Mouse (Mus musculus) splenic B cell, adult 2 months (primary cell): ENCODE results near the gene Stk32c.

ENCODE experiments used
- DNase-seq: peaks from one replicate; pipeline ENCODE4 v3.0.0-alpha.2; 2011; ENCODE audit warnings: low read depth, low spot score
- H3K27me3 ChIP-seq: 2 replicates; pipeline ENCODE4 v1.6.1; 2012; ENCODE audit warnings: mild to moderate bottlenecking, low read length, moderate library complexity, mixed read lengths; ENCODE audit not compliant: control insufficient read depth, poor library complexity, insufficient read depth, severe bottlenecking
- H3K36me3 ChIP-seq: 2 replicates; pipeline ENCODE4 v1.6.1; 2012; ENCODE audit warnings: mild to moderate bottlenecking, low read length, moderate library complexity, mixed read lengths; ENCODE audit not compliant: control insufficient read depth, poor library complexity, insufficient read depth, severe bottlenecking

The Stk32c gene

DNA sequence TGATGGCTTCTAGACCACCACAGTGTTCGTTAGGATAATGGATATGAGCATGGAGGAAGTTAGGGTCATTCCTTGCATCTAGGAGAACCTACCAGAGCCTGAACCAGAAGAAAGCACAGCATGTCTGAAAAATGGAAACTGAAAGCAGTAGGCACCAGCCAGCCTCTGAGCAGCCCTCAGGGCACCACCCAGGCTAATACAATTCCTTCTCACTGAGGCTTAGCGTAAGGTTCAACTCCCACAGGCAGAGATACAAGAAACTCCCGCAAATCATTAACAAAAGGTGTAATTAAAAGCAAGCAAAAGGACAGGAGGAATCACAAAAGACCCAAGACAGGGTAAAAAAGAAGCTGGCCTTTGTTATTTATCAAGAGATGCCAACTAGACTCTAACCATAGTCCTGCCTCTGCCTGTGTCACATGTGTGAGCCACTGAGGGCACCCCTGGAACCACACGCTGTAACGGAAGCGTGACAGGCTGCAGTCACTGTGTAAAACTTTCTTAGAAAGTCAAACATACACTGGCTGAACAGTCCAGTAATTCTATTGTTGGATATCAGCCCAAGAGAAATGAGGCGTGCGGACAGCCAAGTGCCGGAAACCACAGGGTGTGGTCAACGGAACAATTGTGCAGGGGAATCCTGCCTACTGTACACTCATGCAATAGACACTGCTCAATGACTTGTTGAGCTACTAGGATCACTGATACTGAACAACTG lies 56.6 kb downstream of the Stk32c start:
- Histone ChIP-seq H3K27me3 (no peaks in the 10 kb centered on the region), H3K36me3 (no peaks in the 10 kb centered on the region)
- DNase-seq = peak; percentile 35

DNA sequence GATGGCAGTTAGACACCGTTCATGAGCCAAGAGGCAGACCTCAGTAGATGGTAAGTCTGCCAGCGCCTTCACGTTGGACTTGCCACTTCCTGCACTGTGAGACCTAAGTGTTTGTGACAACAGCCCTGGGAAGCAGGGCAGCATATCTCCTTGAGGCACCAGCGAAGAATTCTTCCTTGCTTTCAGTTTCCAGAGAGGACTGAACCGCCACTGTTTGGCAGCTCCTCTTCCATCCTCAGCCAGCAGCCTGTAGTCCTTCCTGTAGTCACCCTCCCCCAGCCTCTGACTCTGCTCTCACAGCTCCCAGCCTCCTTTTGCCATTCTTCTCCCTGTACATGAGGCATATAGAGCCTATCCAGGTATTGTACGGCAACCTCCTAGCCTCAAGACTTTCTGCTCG lies 60.2 kb downstream of the Stk32c start:
- Histone ChIP-seq H3K27me3 (no peaks in the 10 kb centered on the region), H3K36me3 (no peaks in the 10 kb centered on the region)
- DNase-seq = no peak

DNA sequence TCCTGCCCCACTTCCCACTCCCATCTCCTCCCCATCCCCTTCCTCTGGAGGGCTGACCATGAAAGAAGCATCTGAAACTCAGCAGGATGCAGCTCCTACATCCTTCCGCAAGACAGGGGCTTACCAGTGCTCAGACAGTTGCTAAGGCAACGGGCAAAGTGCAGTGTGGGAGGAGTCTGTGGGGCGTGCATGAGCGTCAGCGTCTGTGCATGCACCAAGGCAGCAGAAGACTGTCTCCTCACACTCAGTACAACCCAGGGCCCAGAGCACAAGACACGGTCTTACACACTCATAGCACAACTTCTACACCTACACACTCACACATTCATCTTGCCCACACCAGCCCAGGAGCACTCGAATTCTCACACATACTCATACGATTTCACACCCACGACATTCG lies 62.0 kb downstream of the Stk32c start:
- Histone ChIP-seq H3K36me3 (no peaks in the 10 kb centered on the region), H3K27me3 (no peaks in the 10 kb centered on the region)
- peak; percentile 3 for DNase-seq

DNA sequence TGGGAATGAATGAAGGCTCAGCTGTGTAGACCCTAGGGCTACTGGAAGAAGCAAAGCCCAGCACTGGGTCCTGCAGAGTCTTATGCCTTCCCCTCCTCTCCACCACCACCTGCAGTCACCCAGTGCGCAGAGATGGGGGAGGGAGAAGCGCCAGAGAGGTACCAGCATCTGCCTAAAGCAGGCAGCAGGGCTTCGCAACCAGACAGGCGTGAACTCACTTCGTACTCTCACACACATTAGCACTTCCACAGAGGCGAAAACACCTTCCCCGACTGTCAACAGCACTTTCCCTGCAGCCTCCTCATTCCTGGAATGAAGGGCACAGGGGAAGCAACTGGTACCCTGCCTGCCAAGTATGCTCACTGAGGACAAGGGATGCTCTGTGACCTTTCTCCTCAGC lies 63.7 kb downstream of the Stk32c start:
- Histone ChIP-seq H3K36me3 (no peaks in the 10 kb centered on the region), H3K27me3 (no peaks in the 10 kb centered on the region)
- DNase-seq = no peak

DNA sequence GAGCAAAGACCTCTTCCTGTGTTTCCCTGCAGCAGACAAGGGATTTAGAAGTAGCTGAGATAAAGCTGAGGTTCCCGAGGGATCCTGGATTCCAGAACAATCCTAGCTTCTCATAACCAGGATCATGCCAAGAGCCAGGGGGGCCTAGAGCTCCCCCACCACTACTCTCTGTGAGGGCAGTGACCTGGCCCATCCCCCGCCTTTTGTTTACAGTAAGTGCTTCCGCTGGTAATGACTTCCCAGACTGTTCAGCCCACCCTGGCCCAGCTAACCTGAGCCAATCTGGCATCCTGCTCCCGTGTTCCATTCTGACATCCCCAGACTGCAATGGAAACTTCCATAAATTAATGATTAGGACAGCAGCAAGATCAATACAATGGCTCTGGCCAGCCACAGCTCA lies 65.7 kb downstream of the Stk32c start:
- DNase-seq = no peak

DNA sequence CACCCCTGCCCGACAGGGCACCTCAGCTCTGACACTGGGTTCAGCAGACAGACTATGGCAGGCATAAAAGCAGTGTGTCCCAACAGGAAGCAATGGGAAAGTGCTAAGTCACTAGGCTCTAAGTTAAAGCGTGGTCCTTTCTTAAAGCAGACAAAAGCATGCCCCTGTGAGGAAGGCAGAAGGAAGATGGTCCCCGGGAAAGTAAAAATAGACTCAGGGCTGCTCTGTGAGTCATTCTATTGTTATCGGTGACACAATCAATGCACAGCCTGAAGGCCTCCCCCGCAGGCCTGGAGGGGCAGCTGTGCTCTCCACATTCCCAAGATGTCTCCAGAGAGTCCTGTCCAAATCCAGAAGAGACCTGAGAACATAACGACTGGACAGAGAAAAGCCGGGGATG lies 67.2 kb downstream of the Stk32c start:
- Histone ChIP-seq H3K27me3 (no peaks in the 10 kb centered on the region), H3K36me3 (no peaks in the 10 kb centered on the region)
- no peak for DNase-seq

More for the DNA sequence above, 65.7 kb downstream of the Stk32c start:
- Histone ChIP-seq H3K36me3 (no peaks in the 10 kb centered on the region), H3K27me3 (no peaks in the 10 kb centered on the region)

DNA sequence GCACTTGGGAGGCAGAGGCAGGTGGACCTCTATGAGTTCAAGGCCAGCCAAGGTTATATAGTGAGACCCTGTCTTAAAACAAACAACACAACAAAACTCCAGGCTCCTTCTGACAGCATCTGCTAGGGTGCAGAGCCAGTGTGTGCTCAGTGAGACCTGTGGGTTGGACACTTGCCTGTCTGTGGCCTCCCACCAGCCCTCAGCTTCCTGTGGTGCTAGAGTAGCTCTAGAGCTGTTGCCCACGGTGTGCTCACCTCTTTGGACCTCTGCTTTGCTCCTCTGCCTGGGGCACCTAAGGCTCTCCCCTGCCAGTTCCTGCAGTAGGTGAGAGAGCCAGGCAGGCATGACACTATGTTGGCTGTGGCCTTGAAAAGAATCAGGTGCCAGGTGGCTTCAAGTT lies 69.3 kb downstream of the Stk32c start:
- DNase-seq = no peak
- Histone ChIP-seq H3K36me3 (no peaks in the 10 kb centered on the region), H3K27me3 (no peaks in the 10 kb centered on the region)

DNA sequence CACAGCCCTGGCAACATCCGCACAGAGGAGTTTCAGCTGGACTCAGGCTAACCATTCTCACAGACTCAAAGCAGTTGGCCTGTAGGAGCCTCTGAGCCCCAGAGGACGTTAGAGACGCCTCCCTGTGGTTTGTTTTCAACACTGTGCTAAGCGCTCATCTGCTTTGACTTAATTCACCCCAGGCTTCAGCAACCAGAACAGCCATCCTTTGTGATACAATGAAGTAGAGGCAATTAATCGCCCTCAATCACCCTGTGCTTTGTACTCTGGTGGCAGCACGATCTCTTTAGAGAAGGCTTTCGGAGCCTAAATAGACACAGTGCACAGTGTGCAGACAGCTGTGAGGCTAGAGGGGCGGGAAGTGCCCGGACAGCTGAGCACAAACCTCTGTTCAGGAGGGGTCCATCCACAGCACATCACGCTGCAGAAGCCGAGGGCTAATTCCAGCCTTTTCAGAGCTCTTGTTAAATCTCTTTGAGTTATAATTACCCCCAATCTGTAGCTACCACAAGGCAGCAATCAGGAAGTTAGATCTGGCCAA lies 73.1 kb downstream of the Stk32c start:
- Histone ChIP-seq H3K36me3 (no peaks in the 10 kb centered on the region), H3K27me3 (no peaks in the 10 kb centered on the region)
- no peak for DNase-seq

DNA sequence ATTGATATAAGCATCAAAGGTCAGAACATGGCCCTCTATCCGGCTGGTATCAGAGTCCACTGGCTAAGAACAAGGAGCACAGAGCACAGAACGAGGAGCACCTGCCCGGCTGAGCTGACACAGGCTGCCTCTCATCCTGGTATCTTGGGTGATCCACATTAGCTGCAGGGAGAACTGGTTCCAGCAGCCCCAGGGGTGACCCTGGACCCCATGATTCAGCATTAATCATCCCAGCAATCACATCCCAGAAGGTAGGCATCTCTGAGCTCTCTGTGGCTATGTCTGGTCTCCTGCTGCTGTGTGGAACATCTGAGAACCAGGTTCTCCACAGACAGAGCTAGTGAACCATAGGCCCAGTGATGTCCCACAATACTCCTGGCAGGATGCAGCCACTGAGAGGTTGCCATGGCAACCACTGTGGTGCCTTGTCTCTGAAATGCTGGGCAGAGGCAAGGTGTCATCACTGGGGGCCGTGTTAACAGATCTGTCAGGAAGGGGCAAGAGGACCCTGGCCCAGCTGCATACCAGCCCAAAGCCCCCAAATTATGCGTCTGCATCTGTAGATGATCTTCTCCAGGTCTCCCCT lies 76.1 kb downstream of the Stk32c start:
- H3K36me3 ChIP-seq = no peaks in the 10 kb centered on the region
- no peak for DNase-seq
- H3K27me3 ChIP-seq = no peaks in the 10 kb centered on the region

DNA sequence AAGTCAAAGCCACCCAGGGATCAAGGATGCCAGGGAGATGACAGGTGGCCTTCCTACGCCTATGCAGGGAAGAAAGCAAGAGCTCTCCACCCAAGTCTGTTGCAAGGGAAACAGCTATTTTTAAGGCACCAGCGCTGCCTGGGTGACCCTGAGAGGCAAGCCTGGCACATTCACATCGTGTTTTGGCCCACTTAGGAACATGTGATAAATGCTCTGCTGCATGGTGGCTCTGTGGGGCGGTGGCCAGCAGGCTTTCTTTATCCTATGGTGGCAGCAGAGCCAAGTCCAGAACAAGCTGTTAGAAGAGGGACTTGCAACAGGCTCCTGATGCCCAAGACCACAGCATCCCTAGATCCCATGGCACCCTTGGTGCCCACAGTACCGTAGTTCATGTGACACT lies 77.9 kb downstream of the Stk32c start:
- no peak for DNase-seq
- Histone ChIP-seq H3K36me3 (no peaks in the 10 kb centered on the region), H3K27me3 (no peaks in the 10 kb centered on the region)

DNA sequence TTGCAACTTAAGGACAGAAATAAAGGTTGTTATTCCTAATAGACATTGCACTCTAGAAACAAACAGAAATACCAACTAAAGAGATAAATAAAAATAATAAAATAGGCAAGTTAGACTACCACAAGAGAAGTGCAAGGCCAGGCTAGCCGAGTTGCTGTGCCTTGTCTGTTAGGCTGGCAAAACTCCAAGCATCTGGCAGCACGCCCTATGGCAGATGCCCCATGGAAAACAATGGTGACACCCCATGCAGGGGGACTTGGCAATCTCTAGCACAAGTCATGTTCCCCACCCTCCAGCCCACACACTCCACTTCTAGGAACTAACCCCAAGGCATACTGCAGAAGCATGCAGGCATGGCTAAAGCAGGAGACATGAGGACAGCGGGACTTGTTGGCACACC lies 79.7 kb downstream of the Stk32c start:
- Histone ChIP-seq H3K36me3 (no peaks in the 10 kb centered on the region), H3K27me3 (no peaks in the 10 kb centered on the region)
- DNase-seq = no peak

DNA sequence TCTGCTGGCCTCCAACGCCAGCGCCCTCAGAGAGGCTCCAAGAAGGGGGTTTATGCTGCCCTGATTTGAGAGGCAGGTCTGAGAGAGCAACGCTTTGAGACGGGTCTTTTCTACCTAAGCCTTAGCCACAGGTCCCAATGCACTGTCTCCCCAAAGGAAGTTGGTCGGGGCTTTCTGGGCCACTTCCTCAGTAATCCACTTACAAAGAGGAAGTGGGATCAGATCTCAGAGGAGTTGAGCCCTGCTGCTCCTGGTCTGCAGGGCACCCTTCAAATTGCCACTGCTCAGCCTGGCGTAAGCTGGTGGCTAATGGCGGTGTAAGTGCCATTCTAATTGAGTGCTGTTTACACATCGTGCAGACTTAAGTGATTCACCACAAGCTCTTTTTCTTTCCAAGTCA lies 81.6 kb downstream of the Stk32c start:
- H3K36me3 ChIP-seq = no peaks in the 10 kb centered on the region
- DNase-seq = peak; percentile 2
- H3K27me3 ChIP-seq = no peaks in the 10 kb centered on the region

DNA sequence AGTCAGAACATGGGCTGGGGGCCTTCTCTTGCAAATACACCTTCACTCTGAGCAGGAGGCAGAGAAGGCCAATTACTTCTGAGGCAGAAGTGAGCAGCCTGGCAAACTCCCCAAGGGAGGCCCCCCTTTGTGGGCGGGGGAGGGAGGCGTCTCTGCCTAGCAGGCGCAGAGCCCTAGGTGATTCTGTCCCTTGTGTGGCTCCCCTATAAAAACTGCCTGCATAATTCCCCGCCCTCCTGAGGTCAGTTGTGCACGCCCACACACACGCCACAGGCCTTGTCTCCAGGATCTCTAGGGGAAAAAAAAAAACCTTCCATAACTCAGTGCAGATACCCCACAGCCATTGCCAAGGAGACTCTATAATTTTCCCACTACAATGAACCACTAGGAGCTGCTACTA lies 82.7 kb downstream of the Stk32c start:
- H3K27me3 ChIP-seq = no peaks in the 10 kb centered on the region
- H3K36me3 ChIP-seq = no peaks in the 10 kb centered on the region
- no peak for DNase-seq

DNA sequence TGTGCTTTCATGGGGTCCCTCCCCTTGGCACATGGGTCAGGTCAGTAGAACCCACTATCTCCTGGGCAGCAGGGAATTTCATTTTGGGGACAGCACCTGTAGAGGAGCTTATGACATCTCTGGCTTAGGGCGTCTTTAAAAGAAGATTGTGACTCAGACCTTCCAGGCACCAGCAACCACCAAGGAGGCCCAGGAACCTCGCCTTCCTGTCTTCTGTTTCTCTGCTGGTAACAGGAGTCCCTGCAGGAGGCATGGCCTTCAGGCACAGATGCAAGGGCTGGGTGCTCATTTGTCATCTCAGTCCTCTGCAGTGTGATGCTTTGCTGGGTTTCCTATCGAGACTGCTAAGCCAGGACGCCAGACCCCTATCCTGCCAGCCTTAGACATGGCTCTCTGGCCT lies 84.1 kb downstream of the Stk32c start:
- Histone ChIP-seq H3K36me3 (no peaks in the 10 kb centered on the region), H3K27me3 (no peaks in the 10 kb centered on the region)
- DNase-seq = no peak

DNA sequence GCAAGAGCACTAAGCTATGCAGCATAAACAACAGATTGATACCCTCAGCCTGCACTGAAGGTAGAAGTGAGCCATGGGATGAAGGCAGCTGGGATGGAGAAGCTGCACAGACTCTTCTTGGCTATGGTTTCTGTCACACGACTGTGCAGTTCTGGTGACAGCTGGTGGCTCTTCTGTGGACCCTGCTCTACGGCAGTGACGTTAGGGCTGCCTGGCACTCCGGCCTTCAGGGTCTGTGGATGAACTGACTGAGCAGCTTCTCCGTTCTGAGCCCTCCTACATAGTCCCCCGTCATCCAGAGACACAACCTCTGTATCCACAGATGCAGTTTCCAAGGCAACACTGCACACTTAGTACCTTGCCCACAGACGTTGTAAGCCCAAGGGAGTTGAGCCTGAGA lies 86.6 kb downstream of the Stk32c start:
- Histone ChIP-seq H3K27me3 (no peaks in the 10 kb centered on the region), H3K36me3 (no peaks in the 10 kb centered on the region)
- no peak for DNase-seq

DNA sequence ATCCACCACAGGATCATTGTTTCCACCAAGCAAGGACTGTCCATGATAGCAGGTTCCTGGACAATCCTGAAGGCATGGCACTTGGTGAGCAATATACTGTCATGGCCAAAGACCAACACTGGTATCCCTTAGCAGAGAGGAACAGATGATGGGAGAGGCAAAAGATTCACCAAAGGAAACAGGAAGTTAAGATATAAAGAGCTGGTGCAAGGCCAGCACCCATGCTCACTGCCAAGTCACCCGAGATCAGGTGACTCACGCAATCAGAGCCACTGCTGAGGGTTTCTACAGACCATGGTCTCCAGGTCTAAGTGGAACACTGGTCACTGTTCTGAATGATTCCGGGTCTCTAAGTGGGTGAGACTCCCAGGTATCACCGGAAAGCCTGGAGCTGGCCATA lies 87.2 kb downstream of the Stk32c start:
- no peaks in the 10 kb centered on the region for H3K36me3 ChIP-seq
- H3K27me3 ChIP-seq = no peaks in the 10 kb centered on the region
- no peak for DNase-seq
